Mouse (Mus musculus): ENCODE results near the gene Cdt1.

DNA sequence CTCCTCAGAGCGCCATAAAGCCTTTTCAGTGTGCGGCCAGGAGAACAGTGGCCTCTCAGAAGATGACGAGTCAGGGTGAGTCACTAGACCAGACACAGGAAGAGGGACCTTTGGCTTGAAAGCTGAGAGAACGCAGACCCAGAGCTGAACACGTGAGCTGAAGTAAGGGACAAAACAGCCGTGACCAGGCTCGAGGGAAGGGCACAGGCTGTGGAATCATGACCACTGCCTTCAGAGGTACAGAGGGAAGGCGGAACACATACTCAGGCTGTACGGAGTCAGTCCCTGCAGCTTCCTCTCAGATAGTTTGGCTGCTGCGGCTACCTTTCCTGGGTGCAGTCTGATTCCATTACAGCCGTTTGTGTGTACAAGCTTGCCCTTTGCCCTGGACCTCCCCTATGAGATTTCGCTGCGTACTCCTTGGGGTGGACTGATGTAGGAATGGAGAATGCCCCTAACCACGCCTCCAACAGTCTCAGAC is 17.6 kb downstream of the Cdt1 start:
- TF ChIP-seq POLR2A (IDR thresholded peaks at IDR 0.05; ENCODE audit: insufficient read depth, low read depth, low read length): no peak
- no peak for TF ChIP-seq CTCF (IDR thresholded peaks at IDR 0.05)
